Mouse (Mus musculus) splenic B cell, adult 2 months (primary cell): ENCODE measurements around the gene Nemf.
"Not testable (repeated sequence)": the region's sequence is repeated elsewhere in the genome, so short reads cannot be mapped to it uniquely, and the experiment has no call there.

Experiments used
- DNase-seq: peaks from one replicate; pipeline ENCODE4 v3.0.0-alpha.2; 2011; ENCODE audit warnings: low read depth, low spot score
- H3K27me3 ChIP-seq: 2 replicates; pipeline ENCODE4 v1.6.1; 2012; ENCODE audit warnings: mild to moderate bottlenecking, low read length, moderate library complexity, mixed read lengths; ENCODE audit not compliant: control insufficient read depth, poor library complexity, insufficient read depth, severe bottlenecking
- H3K36me3 ChIP-seq: 2 replicates; pipeline ENCODE4 v1.6.1; 2012; ENCODE audit warnings: mild to moderate bottlenecking, low read length, moderate library complexity, mixed read lengths; ENCODE audit not compliant: control insufficient read depth, poor library complexity, insufficient read depth, severe bottlenecking

Gene Nemf

GRCm38 (mm10) chr12:69363110-69363509 is 6.1 kb upstream of the Nemf start:
- not testable (repeated sequence) for DNase-seq

GRCm38 (mm10) chr12:69362388-69362787 is 5.4 kb upstream of the Nemf start:
- H3K36me3 ChIP-seq = no peaks in the 10 kb centered on the region
- DNase-seq = no peak
- H3K27me3 ChIP-seq = no peaks in the 10 kb centered on the region

More at GRCm38 (mm10) chr12:69363110-69363509, 6.1 kb upstream of the Nemf start:
- H3K36me3 ChIP-seq, H3K27me3 ChIP-seq: not testable (repeated sequence)

GRCm38 (mm10) chr12:69361919-69362318 is 5.0 kb upstream of the Nemf start:
- Histone ChIP-seq H3K27me3 (no peaks in the 10 kb centered on the region), H3K36me3 (no peaks in the 10 kb centered on the region)
- DNase-seq = no peak

- not testable (repeated sequence) for H3K36me3 ChIP-seq, H3K27me3 ChIP-seq
- peak; percentile 100 for DNase-seq
Observed at GRCm38 (mm10) chr12:69360997-69361899, 4.3 kb upstream of the Nemf start.

- Histone ChIP-seq H3K36me3 (no peaks in the 10 kb centered on the region), H3K27me3 (no peaks in the 10 kb centered on the region)
- peak; percentile 90 for DNase-seq
Observed at GRCm38 (mm10) chr12:69360655-69360996, 3.7 kb upstream of the Nemf start.

GRCm38 (mm10) chr12:69357300-69357646 is 308 bp upstream of the Nemf start:
- no peak for DNase-seq
- H3K36me3 ChIP-seq = 0 out of 2 replicates have a peak, but pooled peaks cover 3% of the 10 kb centered on the region
- H3K27me3 ChIP-seq = no peaks in the 10 kb centered on the region

- H3K36me3 ChIP-seq = 0 out of 2 replicates have a peak, but pooled peaks cover 7% of the 10 kb centered on the region
- peak; percentile 67 for DNase-seq
- H3K27me3 ChIP-seq = no peaks in the 10 kb centered on the region
Observed at GRCm38 (mm10) chr12:69351685-69352084, 5.3 kb downstream of the Nemf start.

- H3K27me3 ChIP-seq = no peaks in the 10 kb centered on the region
- H3K36me3 ChIP-seq = 0 out of 2 replicates have a peak, but pooled peaks cover 7% of the 10 kb centered on the region
- no peak for DNase-seq
Observed at GRCm38 (mm10) chr12:69349928-69350327, 7.0 kb downstream of the Nemf start.

- peak; percentile 65 for DNase-seq
- Histone ChIP-seq H3K27me3 (no peaks in the 10 kb centered on the region), H3K36me3 (peaks cover 11% of the 10 kb centered on the region)
Observed at GRCm38 (mm10) chr12:69333547-69333946, 23.4 kb downstream of the Nemf start.

GRCm38 (mm10) chr12:69332147-69332546 is 24.8 kb downstream of the Nemf start:
- Histone ChIP-seq H3K36me3 (peaks cover 11% of the 10 kb centered on the region), H3K27me3 (no peaks in the 10 kb centered on the region)

GRCm38 (mm10) chr12:69331187-69331586 is 25.8 kb downstream of the Nemf start:
- no peak for DNase-seq
- Histone ChIP-seq H3K27me3 (no peaks in the 10 kb centered on the region), H3K36me3 (peaks cover 11% of the 10 kb centered on the region)

More at GRCm38 (mm10) chr12:69332147-69332546, 24.8 kb downstream of the Nemf start:
- DNase-seq = no peak

- Histone ChIP-seq H3K27me3 (no peaks in the 10 kb centered on the region), H3K36me3 (peaks cover 12% of the 10 kb centered on the region)
- DNase-seq = no peak
Observed at GRCm38 (mm10) chr12:69318431-69318830, 38.5 kb downstream of the Nemf start.

GRCm38 (mm10) chr12:69309659-69310058 is 47.3 kb downstream of the Nemf start:
- no peak for DNase-seq
- Histone ChIP-seq H3K27me3 (no peaks in the 10 kb centered on the region), H3K36me3 (peaks cover 16% of the 10 kb centered on the region)

GRCm38 (mm10) chr12:69306333-69306732 is 50.6 kb downstream of the Nemf start:
- Histone ChIP-seq H3K36me3 (peaks cover 12% of the 10 kb centered on the region), H3K27me3 (no peaks in the 10 kb centered on the region)
- no peak for DNase-seq

- no peaks in the 10 kb centered on the region for H3K27me3 ChIP-seq
- H3K36me3 ChIP-seq = peaks cover 6% of the 10 kb centered on the region
- DNase-seq = no peak
Observed at GRCm38 (mm10) chr12:69304051-69304450, 52.9 kb downstream of the Nemf start.
